Mouse (Mus musculus): ENCODE data around the gene Psma6. TPM values are rescaled to one million over a fixed set of nuclear protein-coding genes. Genes with fewer than 3 reads are reported as not detected.

Gene Psma6
- polyA plus RNA-seq, 1 experiment from 2014 or later = 468 TPM

DNA sequence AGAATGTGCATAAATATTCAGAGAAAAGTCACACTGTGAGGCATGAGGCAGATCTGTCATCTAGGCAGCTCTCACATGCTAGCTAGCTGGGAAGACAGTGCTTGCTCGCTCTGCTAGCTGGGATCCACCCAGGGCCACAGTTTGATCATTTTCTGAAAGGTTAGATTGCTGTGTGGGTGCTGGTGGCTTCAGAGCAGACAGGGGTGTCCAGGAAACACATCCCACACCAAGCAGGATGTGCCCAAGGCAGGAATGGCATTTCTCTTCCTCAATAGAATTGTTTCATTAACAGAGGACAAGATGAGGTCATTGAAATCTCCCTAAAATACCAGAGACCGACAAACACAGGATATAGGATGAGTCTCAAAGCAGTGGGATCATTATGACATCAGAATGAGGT, 18.9 kb upstream of the Psma6 start:
- Histone ChIP-seq H3K36me3 (ENCODE audit: control insufficient read depth, insufficient read depth, low read length) (no peaks in the 10 kb centered on the region; the same call in 1 of the 2 replicates), H3K4me3 (ENCODE audit: low read depth, low read length) (no peak overlapping the region), H3K4me2 (ENCODE audit: low read depth) (no peak overlapping the region), H3K9me3 (ENCODE audit: control insufficient read depth, low read length) (no peaks in the 10 kb centered on the region), H3K27me3 (ENCODE audit: control insufficient read depth, insufficient read depth, low read length) (no peaks in the 10 kb centered on the region), H3K27ac (ENCODE audit: low read depth, low read length) (no peak overlapping the region), H3K9ac (ENCODE audit: low read length) (no peak overlapping the region), H3K4me1 (ENCODE audit: control insufficient read depth, insufficient read depth, low read length) (no peaks in the 10 kb centered on the region)
- no peak for ATAC-seq (ENCODE audit: insufficient read depth, low FRiP score, low TSS enrichment)
- WGBS = 72% methylated on average over 2 of the region's 2 CpGs
- DNase-seq (ENCODE audit: low spot score) = no peak

DNA sequence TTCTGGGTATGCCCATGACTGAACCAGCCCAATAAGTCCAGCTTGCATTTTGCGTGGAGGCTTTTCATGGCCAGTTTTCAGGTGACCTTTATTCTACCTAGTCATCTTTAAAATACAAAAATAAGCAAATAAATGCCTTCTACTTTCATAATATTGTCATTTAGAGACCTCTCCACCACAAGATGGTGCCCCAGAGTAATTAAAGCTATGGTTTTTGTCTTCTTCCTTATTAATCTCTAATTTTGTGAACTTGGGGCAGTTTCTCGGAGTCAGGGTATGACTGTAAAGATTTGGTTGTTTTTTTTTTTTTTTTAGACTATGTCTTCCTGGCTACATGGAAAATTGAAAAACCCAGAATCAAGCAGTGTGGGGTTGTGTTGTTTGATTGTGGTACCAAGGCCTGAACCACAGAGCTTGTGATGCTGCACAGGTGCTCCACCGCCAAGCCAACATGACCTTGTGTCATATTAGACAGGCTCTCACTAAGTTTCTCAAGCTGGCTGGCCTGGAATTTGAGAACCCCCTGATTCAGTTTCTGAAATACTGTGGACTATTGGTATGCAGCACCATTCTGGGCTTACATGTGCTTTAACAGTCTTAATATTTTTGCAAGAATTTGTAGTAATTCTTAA, 11.5 kb upstream of the Psma6 start:
- H3K36me3 ChIP-seq (ENCODE audit: control insufficient read depth, insufficient read depth, low read length) = no peaks in the 10 kb centered on the region

DNA sequence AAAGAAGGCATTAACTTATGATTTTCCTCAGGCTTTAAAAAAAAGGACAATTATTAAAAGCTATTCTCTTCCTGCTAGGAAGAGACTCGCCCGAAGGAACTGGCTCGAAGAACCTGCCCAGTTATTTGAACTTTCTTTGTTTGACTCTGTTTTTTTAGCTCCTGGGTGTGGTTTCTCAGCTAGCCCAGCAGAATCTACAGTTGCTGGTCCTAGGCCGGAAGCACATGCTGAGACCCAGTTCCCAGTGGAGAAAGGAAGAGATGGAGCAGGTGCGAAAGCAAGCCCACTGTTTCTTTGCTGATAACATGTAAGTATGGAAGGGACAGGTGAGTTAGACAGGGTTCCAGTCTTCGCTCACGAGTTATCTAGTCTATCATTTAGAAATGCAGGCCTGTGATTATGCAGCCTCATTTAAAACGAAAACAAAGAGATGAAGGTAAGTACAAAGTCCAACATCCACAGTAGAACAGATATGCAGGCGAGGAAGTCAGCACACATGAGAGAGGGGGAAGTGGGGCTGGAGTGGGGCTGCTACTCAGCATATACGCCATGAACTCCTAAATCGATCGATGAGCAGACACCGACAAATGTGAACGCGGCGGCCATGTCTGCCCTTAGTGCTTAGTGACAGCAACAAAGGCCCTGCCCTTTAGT, 6.9 kb upstream of the Psma6 start:
- no peaks in the 10 kb centered on the region for H3K4me1 ChIP-seq (ENCODE audit: control insufficient read depth, insufficient read depth, low read length)
- no peaks in the 10 kb centered on the region for H3K36me3 ChIP-seq (ENCODE audit: control insufficient read depth, insufficient read depth, low read length)
- WGBS = 90% methylated on average over 16 of the region's 16 CpGs
- H3K27ac ChIP-seq (ENCODE audit: low read depth, low read length) = no peak overlapping the region
- no peak for ATAC-seq (ENCODE audit: insufficient read depth, low FRiP score, low TSS enrichment)
- no peaks in the 10 kb centered on the region for H3K27me3 ChIP-seq (ENCODE audit: control insufficient read depth, insufficient read depth, low read length)
- no peaks in the 10 kb centered on the region for H3K9me3 ChIP-seq (ENCODE audit: control insufficient read depth, low read length)
- DNase-seq (ENCODE audit: low spot score) = no peak
- H3K4me3 ChIP-seq (ENCODE audit: low read depth, low read length) = no peak overlapping the region
- no peak overlapping the region for H3K9ac ChIP-seq (ENCODE audit: low read length)
- no peak overlapping the region for H3K4me2 ChIP-seq (ENCODE audit: low read depth)

More for the DNA sequence above, 11.5 kb upstream of the Psma6 start:
- no peak for ATAC-seq (ENCODE audit: insufficient read depth, low FRiP score, low TSS enrichment)
- Histone ChIP-seq H3K9ac (ENCODE audit: low read length) (no peak overlapping the region), H3K4me2 (ENCODE audit: low read depth) (no peak overlapping the region), H3K4me1 (ENCODE audit: control insufficient read depth, insufficient read depth, low read length) (no peaks in the 10 kb centered on the region), H3K27me3 (ENCODE audit: control insufficient read depth, insufficient read depth, low read length) (no peaks in the 10 kb centered on the region), H3K4me3 (ENCODE audit: low read depth, low read length) (no peak overlapping the region), H3K27ac (ENCODE audit: low read depth, low read length) (no peak overlapping the region), H3K9me3 (ENCODE audit: control insufficient read depth, low read length) (no peaks in the 10 kb centered on the region)
- DNase-seq (ENCODE audit: low spot score) = no peak
- WGBS = 92% methylated on average over 3 of the region's 3 CpGs

DNA sequence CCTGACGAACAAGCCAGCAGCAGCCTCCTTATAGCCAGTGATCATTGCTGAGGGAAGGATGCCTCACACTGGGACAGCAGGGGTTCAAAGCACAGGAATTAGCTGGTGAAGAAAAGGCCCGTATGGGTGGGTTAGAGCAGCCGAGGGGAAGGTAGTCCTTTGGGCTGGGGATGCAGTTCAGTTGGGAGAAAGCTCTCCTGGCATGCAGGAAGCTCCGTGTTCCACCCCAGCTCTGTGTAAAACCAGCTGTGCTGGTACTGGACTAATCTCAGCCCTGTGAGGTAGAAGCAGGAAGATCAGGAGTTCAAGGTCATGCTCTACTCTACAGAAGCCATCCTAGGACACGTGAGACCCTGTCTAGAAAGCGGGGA, 6.4 kb upstream of the Psma6 start:
- Histone ChIP-seq H3K27me3 (ENCODE audit: control insufficient read depth, insufficient read depth, low read length) (no peaks in the 10 kb centered on the region), H3K4me3 (ENCODE audit: low read depth, low read length) (no peak overlapping the region), H3K9me3 (ENCODE audit: control insufficient read depth, low read length) (no peaks in the 10 kb centered on the region), H3K4me1 (ENCODE audit: control insufficient read depth, insufficient read depth, low read length) (no peaks in the 10 kb centered on the region), H3K36me3 (ENCODE audit: control insufficient read depth, insufficient read depth, low read length) (no peaks in the 10 kb centered on the region), H3K9ac (ENCODE audit: low read length) (no peak overlapping the region), H3K4me2 (ENCODE audit: low read depth) (no peak overlapping the region), H3K27ac (ENCODE audit: low read depth, low read length) (no peak overlapping the region)
- DNase-seq (ENCODE audit: low spot score) (no peak), ATAC-seq (ENCODE audit: insufficient read depth, low FRiP score, low TSS enrichment) (no peak)
- WGBS = 76% methylated on average over 6 of the region's 6 CpGs

DNA sequence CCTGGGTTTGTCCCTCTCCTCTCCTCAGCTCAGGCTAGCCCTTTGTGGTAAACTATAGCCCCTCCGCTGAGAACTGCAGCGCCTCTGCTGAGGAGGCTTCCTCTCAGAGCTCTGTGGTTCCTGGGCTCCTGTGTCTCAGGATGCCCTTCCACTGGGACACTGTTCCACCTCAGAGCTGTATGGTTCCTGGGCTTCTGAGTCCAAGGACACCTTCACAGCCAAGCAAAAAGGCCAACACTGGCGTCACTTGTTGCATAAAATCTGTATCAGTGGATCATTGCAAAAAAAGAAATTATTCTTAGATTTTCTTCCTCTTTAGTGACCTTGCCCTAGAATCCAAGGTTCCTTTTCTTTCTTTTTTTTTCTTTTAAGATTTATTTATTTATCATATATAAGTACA, 804 bp downstream of the Psma6 start:
- no peak overlapping the region for H3K27ac ChIP-seq (ENCODE audit: low read depth, low read length)
- no peak for DNase-seq (ENCODE audit: low spot score)
- 93% methylated on average over 3 of the region's 3 CpGs for WGBS
- no peaks in the 10 kb centered on the region for H3K9me3 ChIP-seq (ENCODE audit: control insufficient read depth, low read length)
- H3K4me3 ChIP-seq (ENCODE audit: low read depth, low read length) = no peak overlapping the region
- no peaks in the 10 kb centered on the region for H3K4me1 ChIP-seq (ENCODE audit: control insufficient read depth, insufficient read depth, low read length)
- H3K4me2 ChIP-seq (ENCODE audit: low read depth) = no peak overlapping the region
- no peaks in the 10 kb centered on the region for H3K27me3 ChIP-seq (ENCODE audit: control insufficient read depth, insufficient read depth, low read length)
- ATAC-seq (ENCODE audit: insufficient read depth, low FRiP score, low TSS enrichment) = no peak
- H3K9ac ChIP-seq (ENCODE audit: low read length) = no peak overlapping the region
- no peaks in the 10 kb centered on the region for H3K36me3 ChIP-seq (ENCODE audit: control insufficient read depth, insufficient read depth, low read length)

DNA sequence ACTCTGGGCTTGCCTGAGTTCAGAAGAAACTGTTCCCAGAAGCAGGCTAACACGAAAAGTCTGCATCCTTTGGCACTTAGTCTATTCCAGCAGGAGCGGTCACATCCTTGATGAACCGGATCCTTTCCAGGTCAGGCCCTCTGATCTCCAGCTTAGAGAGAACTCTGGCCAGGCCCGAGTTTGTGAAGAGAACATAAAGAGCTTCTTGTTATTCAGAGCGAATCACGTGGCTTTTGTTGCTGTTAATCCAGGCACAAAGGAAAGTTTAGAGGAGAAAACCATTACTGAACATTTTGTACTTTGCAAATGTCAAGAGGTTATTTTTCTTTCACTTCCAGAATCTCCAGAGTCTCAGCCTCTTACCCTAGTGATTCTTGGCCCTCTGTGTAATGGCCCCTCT, 1.9 kb downstream of the Psma6 start:
- WGBS = 42% methylated on average over 6 of the region's 6 CpGs
- Histone ChIP-seq H3K4me2 (ENCODE audit: low read depth) (no peak overlapping the region), H3K9me3 (ENCODE audit: control insufficient read depth, low read length) (no peaks in the 10 kb centered on the region), H3K27me3 (ENCODE audit: control insufficient read depth, insufficient read depth, low read length) (no peaks in the 10 kb centered on the region), H3K27ac (ENCODE audit: low read depth, low read length) (no peak overlapping the region), H3K36me3 (ENCODE audit: control insufficient read depth, insufficient read depth, low read length) (no peaks in the 10 kb centered on the region), H3K4me1 (ENCODE audit: control insufficient read depth, insufficient read depth, low read length) (no peaks in the 10 kb centered on the region), H3K4me3 (ENCODE audit: low read depth, low read length) (no peak overlapping the region), H3K9ac (ENCODE audit: low read length) (no peak overlapping the region)
- DNase-seq (ENCODE audit: low spot score) = no peak
- no peak for ATAC-seq (ENCODE audit: insufficient read depth, low FRiP score, low TSS enrichment)

DNA sequence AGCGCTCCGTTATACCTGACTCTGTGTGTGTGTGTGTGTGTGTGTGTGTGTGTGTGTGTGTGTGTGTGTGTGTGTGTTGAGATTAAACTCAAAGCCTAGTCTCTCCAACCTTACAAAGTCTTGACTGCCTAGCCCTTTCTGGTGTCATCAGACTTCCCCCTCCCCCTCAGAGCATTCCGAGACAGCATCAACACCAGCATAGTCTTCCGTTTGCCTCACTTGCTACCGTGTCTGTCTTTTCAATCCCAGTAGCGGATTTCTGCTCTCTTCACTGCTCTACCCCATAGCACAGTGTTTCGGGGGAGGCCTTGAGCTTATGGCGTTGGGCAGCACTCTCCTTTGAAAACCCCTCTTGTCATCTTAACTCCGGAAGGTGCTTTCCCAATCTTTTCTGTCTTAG, 2.4 kb downstream of the Psma6 start:
- DNase-seq (ENCODE audit: low spot score) = no peak
- no peaks in the 10 kb centered on the region for H3K9me3 ChIP-seq (ENCODE audit: control insufficient read depth, low read length)
- no peaks in the 10 kb centered on the region for H3K27me3 ChIP-seq (ENCODE audit: control insufficient read depth, insufficient read depth, low read length)
- H3K4me3 ChIP-seq (ENCODE audit: low read depth, low read length) = no peak overlapping the region
- H3K36me3 ChIP-seq (ENCODE audit: control insufficient read depth, insufficient read depth, low read length) = no peaks in the 10 kb centered on the region
- 77% methylated on average over 9 of the region's 9 CpGs for WGBS
- H3K27ac ChIP-seq (ENCODE audit: low read depth, low read length) = no peak overlapping the region
- no peak overlapping the region for H3K4me2 ChIP-seq (ENCODE audit: low read depth)
- no peaks in the 10 kb centered on the region for H3K4me1 ChIP-seq (ENCODE audit: control insufficient read depth, insufficient read depth, low read length)
- no peak for ATAC-seq (ENCODE audit: insufficient read depth, low FRiP score, low TSS enrichment)
- H3K9ac ChIP-seq (ENCODE audit: low read length) = no peak overlapping the region

DNA sequence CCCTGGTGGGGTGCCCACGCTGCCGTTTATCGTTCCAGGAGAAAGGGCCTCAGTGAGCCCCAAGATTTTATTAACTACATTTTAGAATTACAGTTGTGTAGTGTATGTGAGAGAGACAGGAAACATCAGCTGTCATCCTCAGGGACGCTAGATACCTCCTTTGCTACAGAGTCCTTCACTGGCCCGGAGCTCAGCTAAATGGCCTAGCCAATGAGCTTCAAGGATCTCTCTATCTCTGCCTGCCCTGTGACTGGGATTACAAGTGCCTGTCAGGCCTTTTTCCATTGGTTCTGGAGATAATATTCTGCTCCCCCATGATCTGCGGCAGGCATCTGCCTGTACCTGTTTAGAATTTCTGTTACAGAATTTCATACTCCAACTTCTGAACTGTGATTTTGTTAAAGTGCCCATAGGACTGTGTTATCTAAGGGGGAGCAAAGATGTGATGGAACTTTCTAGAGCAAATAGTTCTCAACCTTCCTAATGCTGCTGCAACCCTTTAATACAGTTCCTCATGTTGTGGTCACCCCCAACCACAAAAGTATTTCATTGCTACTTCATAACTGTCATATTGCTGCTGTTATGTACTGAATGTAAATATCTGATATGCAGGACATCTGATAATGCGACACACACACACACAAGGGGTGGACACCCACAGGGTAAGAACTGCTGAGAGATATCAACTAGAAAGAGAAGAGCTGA, 3.2 kb downstream of the Psma6 start:
- H3K36me3 ChIP-seq (ENCODE audit: control insufficient read depth, insufficient read depth, low read length) = no peaks in the 10 kb centered on the region
- DNase-seq (ENCODE audit: low spot score) (no peak), ATAC-seq (ENCODE audit: insufficient read depth, low FRiP score, low TSS enrichment) (no peak)
- no peaks in the 10 kb centered on the region for H3K4me1 ChIP-seq (ENCODE audit: control insufficient read depth, insufficient read depth, low read length)
- H3K9ac ChIP-seq (ENCODE audit: low read length) = no peak overlapping the region
- H3K27ac ChIP-seq (ENCODE audit: low read depth, low read length) = no peak overlapping the region
- H3K4me2 ChIP-seq (ENCODE audit: low read depth) = no peak overlapping the region
- WGBS = 90% methylated on average over 7 of the region's 7 CpGs
- H3K27me3 ChIP-seq (ENCODE audit: control insufficient read depth, insufficient read depth, low read length) = no peaks in the 10 kb centered on the region
- H3K9me3 ChIP-seq (ENCODE audit: control insufficient read depth, low read length) = no peaks in the 10 kb centered on the region
- no peak overlapping the region for H3K4me3 ChIP-seq (ENCODE audit: low read depth, low read length)

Measured in neural tube, embryonic 11.5 days (tissue).